Mouse (Mus musculus) hindbrain, embryonic 15.5 days (tissue): ENCODE measurements around the gene Klri2. TPM values are rescaled to one million over a fixed set of nuclear protein-coding genes. Genes with fewer than 3 reads are reported as not detected.

ENCODE experiments used
- microRNA-seq: library from miRNA; unstranded; fragments of <30 nt; microRNA quantifications from one replicate; pipeline ENCODE4, GENCODE M21; 2016
- polyA plus RNA-seq: library from polyadenylated mRNA; unstranded; fragments of >200 nt; fragmentation: Nextera tagmentation; extraction: Ambion mirVana; gene quantifications from 2 replicates; pipeline ENCODE4 v1.2.1, GENCODE M21; 2015

Klri2 gene
- polyA plus RNA-seq, 1 experiment from 2014 or later: not detected

Small RNA genes lying within 50 kb of the gene (microRNA-seq; reads per million reads assigned to microRNA genes)
- gene Mir680-1: not detected

Other genes starting within 250 kb of the Klri2 start
- gene Olr1, start 233.3 kb downstream of the Klri2 start, polyA plus RNA-seq: not detected in 2 replicates
- not detected in 2 replicates for gene Tmem52b, start 227.9 kb downstream of the Klri2 start, polyA plus RNA-seq
- 209 and 213 TPM in 2 replicates for gene Gabarapl1, start 207.3 kb downstream of the Klri2 start, polyA plus RNA-seq
- 0.16 TPM in 1 of 2 replicates, not detected in the other for gene Klre1, start 162.6 kb downstream of the Klri2 start, polyA plus RNA-seq
- gene Klrd1, start 148.7 kb downstream of the Klri2 start, polyA plus RNA-seq: not detected in 2 replicates
- gene Klrk1, start 116.6 kb downstream of the Klri2 start, polyA plus RNA-seq: 0.30 and 0.42 TPM in 2 replicates
- gene Klrc3, start 97.1 kb downstream of the Klri2 start, polyA plus RNA-seq: not detected in 2 replicates
- gene Klrc2, start 79.8 kb downstream of the Klri2 start, polyA plus RNA-seq: not detected in 2 replicates
- not detected in 2 replicates for gene Klrc1, start 61.5 kb downstream of the Klri2 start, polyA plus RNA-seq
- gene Klri1, start 23.4 kb downstream of the Klri2 start, polyA plus RNA-seq: 0.20 and 0.31 TPM in 2 replicates
- gene Gm156, start 43.8 kb upstream of the Klri2 start, polyA plus RNA-seq: not detected in 2 replicates
- not detected in 2 replicates for gene Gm17631, start 122.2 kb upstream of the Klri2 start, polyA plus RNA-seq
- gene Klra17, start 136.2 kb upstream of the Klri2 start, polyA plus RNA-seq: not detected in 2 replicates
- gene Klra5, start 177.2 kb upstream of the Klri2 start, polyA plus RNA-seq: not detected in 2 replicates